Mouse (Mus musculus): Measurements from ENCODE around the gene C6.

C6 gene

GRCm38 (mm10) chr15:4726830-4727310 lies at the start of gene C6:
Gene C6 (plus strand): TSS chr15:4727175.
- in situ Hi-C loops (cut with MboI) = no loop called here

GRCm38 (mm10) chr15:4697604-4698003 lies 29.4 kb upstream of the C6 start:
- in situ Hi-C loops (cut with MboI) = no loop called here

- in situ Hi-C loops (cut with MboI) = no loop called here
These were observed 7.2 kb downstream of the C6 start for GRCm38 (mm10) chr15:4734150-4734549.

GRCm38 (mm10) chr15:4734996-4735609 lies 8.1 kb downstream of the C6 start:
- in situ Hi-C loops (cut with MboI) = no loop called here

GRCm38 (mm10) chr15:4747656-4748055 lies 20.7 kb downstream of the C6 start:
- in situ Hi-C loops (cut with MboI) = no loop called here

- in situ Hi-C loops (cut with MboI) = no loop called here
These were observed 63.4 kb downstream of the C6 start for GRCm38 (mm10) chr15:4790378-4790777.

GRCm38 (mm10) chr15:4796861-4797260 lies 69.9 kb downstream of the C6 start:
- in situ Hi-C loops (cut with MboI) = no loop called here

GRCm38 (mm10) chr15:4804256-4804655 lies 77.3 kb downstream of the C6 start:
- in situ Hi-C loops (cut with MboI) = no loop called here

GRCm38 (mm10) chr15:4808131-4808530 lies 81.2 kb downstream of the C6 start:
- in situ Hi-C loops (cut with MboI) = no loop called here

- in situ Hi-C loops (cut with MboI) = no loop called here
These were observed 88.0 kb downstream of the C6 start for GRCm38 (mm10) chr15:4814976-4815375.

GRCm38 (mm10) chr15:4815711-4816110 lies 88.7 kb downstream of the C6 start:
- in situ Hi-C loops (cut with MboI) = no loop called here

- in situ Hi-C loops (cut with MboI) = no loop called here
These were observed 89.9 kb downstream of the C6 start for GRCm38 (mm10) chr15:4816752-4817493.

- in situ Hi-C loops (cut with MboI) = no loop called here
These were observed 91.5 kb downstream of the C6 start for GRCm38 (mm10) chr15:4818437-4818836.

- in situ Hi-C loops (cut with MboI) = no loop called here
These were observed 94.2 kb downstream of the C6 start for GRCm38 (mm10) chr15:4821161-4821560.

GRCm38 (mm10) chr15:4821824-4822223 lies 94.8 kb downstream of the C6 start:
- in situ Hi-C loops (cut with MboI) = no loop called here

GRCm38 (mm10) chr15:4827736-4828135 lies 100.8 kb downstream of the C6 start:
- in situ Hi-C loops (cut with MboI) = no loop called here

- in situ Hi-C loops (cut with MboI) = no loop called here
These were observed 109.4 kb downstream of the C6 start for GRCm38 (mm10) chr15:4836354-4836753.

GRCm38 (mm10) chr15:4850015-4850414 lies 123.0 kb downstream of the C6 start:
- in situ Hi-C loops (cut with MboI) = no loop called here

Data from mature B cell (primary cell).